Mouse (Mus musculus): ENCODE results near the gene Gnas.
"Not testable (repeated sequence)": the region's sequence is repeated elsewhere in the genome, so short reads cannot be mapped to it uniquely, and the experiment has no call there.

The Gnas gene

GRCm38 (mm10) chr2:174328926-174329662, 45.0 kb downstream of the Gnas start:
- DNase-seq = peak; percentile 69

GRCm38 (mm10) chr2:174329663-174330615, 45.8 kb downstream of the Gnas start:
- DNase-seq = peak; percentile 86

DNA sequence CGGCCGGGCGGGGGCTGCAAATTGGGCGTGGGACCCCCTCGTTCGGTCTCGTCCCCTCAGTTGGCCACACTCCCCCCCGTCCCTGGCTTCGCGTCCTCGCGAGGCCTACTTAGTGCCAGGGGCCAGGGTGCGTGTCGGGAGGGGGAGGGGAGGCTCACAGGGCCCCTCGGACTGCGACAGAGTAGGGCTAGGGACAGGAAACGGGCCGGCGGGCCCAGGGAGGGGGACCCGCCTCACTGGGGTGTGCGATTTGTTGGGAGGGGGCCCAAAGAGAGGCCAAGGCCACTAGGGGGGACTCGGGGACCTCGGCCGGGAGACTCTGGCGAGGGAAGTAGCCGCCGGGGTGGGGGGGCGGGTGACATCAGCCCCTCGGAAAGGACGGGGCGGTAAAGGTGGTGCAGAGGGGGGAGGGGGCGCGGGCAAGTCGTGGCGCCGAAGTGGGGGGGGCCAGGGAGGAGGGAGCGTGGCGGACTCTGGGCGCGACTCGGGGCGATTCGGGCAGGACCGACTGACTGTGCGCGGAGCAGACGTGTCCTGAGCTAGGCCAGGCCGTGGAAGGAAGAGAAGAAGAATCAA, 46.6 kb downstream of the Gnas start:
- DNase-seq = peak; percentile 78

DNA sequence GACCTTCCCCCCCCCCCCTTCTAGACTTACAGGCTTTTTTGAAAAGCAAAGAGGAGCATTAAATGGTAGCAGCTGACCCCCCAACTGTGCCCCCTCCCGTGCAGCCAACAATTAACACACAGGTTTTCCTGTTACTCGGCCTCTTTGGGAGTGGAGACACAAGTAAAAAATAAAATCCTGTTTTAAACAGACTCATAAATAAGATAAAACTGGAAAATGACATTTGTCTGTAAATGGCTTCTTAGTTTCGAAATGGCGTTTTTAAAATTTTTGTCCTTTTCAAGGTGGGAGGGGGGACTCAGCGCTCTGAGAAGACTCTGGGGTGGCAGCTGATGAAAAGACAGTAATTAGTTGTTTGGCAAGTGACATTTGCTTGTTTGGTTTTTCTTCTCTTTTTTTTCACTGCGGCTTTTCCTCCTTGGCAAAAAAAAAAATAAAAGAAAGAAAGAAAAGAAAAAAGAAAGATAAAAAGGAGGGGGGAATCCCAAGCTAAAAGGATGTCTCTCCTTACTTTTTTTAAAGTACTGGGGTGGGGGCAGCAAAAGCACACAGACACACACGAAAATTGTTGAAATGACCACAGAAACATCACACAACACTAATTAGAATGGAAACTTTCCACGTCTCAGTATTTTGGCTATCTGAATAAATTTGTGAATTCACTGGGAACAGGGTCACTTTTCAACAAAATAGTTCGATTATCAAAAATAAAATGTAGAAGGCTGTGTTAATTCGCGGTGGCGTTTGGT, 47.3 kb downstream of the Gnas start:
- DNase-seq = no peak

GRCm38 (mm10) chr2:174333239-174333890, 49.2 kb downstream of the Gnas start:
- DNase-seq = no peak

DNA sequence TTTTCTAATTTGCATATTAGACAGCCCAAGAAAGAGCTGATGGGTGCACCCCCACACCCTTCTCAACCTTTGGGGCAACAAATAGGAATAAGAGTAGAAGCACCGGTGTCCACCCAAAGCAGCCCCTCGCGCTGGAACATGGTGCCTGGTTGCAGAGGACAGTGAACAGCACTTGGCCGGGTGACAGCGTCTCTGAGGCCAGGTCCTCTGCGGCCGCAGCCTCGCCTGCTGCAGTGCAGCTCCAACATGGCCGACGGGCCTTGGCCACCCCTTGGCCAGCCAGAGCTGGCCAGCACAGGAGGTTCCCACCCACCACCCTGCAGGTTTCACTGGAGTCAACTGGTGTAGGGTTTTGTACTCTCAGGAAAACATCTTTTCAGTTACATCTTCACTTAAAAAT, 50.3 kb downstream of the Gnas start:
- no peak for DNase-seq

- no peak for DNase-seq
Measured at GRCm38 (mm10) chr2:174337275-174337674, 53.2 kb downstream of the Gnas start.

DNA sequence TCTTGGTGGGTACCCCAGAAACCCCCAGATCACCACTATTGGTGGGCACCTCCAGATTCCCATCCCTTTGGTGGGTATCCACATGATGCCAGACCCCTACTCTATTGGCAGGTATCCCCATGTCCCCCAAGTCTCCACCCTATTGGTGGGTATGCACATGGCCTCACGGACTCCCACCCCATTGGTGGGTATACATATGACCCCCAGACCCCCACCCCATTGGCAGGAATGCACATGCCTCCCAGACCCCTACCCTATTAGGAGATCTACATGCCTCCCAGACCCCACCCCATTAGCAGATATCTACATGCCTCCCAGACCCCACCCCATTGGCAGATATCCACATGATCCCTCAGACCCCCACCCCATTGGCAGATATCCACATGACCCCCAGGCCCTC, 55.6 kb downstream of the Gnas start:
- no peak for DNase-seq

DNA sequence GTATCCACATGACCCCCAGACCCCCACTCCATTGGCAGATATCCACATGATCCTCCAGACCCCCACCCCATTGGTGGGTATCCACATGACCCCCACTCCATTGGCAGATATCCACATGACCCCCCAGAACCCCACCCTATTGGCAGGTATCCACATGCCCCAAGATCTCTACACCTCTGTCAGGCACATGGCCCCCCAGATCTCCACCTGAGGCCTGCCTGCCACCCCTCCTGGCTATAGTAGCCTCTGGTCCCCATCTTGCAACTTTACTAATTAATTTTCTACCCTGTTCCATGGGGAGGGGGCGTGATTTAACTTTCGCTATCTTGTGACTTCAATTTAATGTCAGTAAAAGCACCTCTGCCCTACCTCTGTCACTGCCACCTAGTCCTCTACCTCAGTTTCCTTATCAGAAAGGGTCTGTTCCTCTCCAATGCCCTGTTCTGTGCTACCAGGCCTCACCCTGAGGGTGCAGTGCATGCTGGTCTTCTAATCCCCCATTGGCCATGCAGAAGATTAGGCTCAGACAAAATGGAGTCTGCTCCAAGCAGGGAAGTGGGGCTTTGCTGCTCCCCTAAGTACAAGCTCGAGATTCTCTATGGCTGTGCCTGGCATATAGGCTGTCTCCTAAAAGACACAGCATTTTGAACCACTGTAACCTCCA, 56.2 kb downstream of the Gnas start:
- DNase-seq = no peak

DNA sequence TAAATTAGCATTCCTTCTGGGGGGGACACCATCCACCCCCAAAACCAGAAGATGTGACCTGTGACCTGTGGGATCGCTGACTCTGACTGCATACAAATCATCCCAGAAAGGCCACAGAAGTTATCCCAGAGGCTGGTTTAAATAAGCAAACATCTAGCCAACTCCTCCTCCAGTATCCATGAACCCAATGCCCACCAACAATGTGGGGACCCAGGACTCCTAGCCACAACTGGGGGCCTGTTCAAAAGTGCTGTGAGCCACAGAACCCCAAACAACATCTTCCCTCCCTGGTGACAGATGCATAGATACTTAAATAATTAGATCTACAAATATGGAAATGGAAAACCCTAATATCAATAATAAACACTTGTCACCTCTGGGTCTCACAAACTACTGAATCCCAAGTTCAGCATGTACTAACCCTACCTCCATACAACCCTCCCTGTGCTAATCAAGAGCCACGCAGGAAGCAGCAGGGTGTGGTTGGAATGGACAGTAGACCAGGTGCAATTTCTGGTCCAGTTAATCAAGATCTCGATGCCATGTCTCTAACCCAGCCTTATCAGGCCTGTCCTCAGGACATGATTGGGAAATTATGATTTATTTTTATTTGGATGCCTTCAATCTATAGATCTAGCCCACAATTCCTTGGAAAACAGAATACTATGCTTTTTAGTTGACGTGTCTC, 56.9 kb downstream of the Gnas start:
- no peak for DNase-seq

- DNase-seq = no peak
Measured at GRCm38 (mm10) chr2:174342793-174343400, 58.8 kb downstream of the Gnas start.

DNA sequence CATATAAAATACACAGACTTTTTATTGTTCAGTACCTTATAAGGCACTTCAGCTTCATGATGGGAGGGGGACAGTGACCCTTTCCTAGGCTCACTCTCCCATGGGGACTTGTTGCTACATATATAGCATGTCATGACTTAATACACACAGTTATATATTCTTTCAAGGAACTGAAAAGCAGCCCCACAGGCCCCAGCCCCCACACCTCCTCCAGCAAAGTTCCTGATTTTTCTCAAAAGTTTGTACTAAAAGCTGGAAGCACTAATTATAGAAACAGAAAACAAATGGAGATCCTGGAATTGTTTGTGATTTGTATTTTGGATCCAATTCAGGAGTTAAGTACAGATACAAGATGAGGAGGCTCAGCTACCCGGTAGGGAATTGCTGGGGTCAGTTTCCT, 59.4 kb downstream of the Gnas start:
- no peak for DNase-seq

DNA sequence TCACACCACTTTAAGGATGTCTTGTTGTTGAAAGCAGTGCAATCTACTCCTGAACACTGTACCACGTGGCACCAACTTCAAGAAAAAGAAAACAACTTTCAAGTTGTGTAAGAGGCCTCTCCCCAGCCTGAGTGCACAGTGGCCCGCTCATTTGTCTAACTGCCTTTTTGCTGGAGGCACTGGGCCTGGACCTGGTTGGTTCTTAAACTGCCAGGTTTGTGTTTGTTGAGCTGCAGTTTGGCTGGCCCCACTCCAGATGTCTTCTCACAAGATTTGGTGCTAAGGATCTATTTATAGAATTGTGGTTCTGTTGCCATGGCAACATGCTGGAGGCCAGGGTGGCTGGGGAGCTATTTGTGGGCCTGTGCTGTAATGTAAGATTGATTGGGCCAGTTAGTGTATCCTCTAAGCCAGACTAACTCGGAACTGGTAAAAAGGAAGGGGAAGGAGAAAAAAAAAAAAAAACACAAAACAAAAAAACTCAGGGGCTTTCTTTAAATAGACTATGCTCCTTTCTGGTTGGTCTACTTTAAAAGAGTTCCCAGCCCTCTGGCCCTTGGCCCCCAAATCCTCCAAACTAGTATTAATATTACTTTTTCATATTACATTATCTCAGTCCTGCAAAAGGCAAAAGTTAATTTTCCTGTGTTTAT, 60.0 kb downstream of the Gnas start:
- peak; percentile 44 for DNase-seq

DNA sequence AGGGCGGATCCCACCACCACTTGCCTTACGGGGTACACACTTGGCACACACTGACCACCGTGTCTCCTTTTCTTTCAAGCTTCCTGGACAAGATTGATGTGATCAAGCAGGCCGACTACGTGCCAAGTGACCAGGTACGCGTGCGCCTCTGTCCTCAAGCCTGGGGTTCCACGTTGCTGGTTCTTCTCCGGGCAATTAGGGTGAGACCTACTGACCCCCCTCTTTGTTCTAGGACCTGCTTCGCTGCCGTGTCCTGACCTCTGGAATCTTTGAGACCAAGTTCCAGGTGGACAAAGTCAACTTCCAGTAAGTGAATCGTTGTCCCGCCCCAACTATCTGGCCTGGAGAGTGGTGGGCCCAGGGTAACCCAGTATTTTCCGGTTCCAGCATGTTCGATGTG, 60.9 kb downstream of the Gnas start:
- DNase-seq = no peak

DNA sequence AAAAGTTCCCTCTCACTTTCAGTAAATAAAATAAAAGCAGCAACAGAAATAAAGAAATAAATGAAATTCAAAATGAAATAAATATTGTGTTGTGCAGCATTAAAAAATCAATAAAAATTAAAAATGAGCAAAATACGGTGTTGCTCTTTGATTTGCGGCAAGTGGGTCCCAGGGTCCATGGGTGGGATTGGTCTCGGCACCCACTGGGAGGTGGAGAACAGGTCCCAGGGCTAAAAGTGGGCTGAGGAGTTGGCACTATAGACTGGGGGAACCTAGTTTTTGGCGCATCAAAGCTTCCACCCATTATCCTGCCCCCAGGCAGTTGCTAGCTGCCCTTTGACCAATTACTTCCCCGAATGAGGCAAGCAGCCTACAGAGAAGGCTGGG, 62.5 kb downstream of the Gnas start, which contains the start of gene Gm20721:
TSS of gene Gm20721 (minus strand) at position 101 of the 387 bp plus-strand sequence.
- no peak for DNase-seq

DNA sequence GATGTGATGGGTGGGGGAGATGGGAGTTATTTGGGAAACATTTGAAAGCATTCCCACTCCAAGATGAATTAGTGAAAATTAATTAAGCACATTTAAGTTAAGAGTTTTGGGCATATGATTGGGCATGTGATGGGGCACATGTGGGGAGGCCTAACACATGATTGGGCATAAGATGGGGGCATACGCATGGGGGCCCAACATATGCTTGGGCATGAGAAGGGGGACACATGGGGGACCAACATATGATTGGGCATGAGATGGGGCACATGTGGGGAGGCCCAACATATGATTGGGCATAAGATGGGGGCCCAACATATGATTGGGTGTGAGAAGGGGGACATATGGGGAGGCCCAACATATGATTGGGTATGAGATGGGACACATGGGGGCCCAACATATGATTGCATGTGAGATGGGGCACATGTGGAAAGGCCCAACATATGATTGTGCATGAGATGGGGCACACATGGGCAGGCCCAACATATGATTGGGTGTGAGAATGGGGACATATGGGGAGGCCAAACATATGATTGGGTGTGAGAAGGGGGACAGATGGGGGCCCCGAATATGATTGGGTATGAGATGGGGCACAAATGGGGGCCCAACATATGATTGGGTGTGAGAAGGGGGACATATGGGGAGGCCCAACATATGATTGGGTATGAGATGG, 63.0 kb downstream of the Gnas start:
- DNase-seq = not testable (repeated sequence)

GRCm38 (mm10) chr2:174358516-174358915, 74.4 kb downstream of the Gnas start:
- no peak for DNase-seq

GRCm38 (mm10) chr2:174359656-174360055, 75.5 kb downstream of the Gnas start:
- DNase-seq = no peak

GRCm38 (mm10) chr2:174366571-174366970, 82.5 kb downstream of the Gnas start:
- DNase-seq = no peak

DNA sequence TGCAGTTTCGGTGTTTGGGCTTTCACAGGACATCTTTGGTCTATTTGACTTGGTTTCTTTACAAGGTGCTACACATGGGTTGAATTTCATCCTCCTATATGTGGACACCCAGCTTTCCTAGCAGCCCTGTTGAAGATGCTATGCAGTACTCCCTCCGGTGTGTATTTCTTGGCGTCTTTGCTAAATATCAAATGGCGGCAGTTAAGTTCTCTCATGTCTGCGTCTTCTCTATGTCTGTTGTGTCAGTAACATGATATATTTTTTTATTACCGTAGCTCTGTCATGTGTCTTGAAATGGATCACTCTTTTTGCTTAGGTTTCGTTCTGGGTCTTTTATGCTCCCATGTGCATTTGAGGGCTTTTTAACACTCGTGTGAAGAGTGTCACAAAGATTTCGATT, 96.9 kb downstream of the Gnas start:
- no peak for DNase-seq

All from thymus, postnatal 4 days (tissue).